Mouse (Mus musculus) ES-Bruce4 (cell line): ENCODE measurements around the gene Themis3. TPM values are rescaled to one million over a fixed set of nuclear protein-coding genes. Genes with fewer than 3 reads are reported as not detected.

Source experiments
- H3K27ac ChIP-seq: 2 replicates; pipeline ENCODE4 v1.5.1; 2012; ENCODE audit warnings: low read length, inconsistent platforms; ENCODE audit not compliant: insufficient read depth
- H3K27me3 ChIP-seq: 2 replicates; pipeline ENCODE4 v1.6.1; 2012; ENCODE audit warnings: mild to moderate bottlenecking, low read length, inconsistent platforms; ENCODE audit not compliant: control insufficient read depth, poor library complexity, insufficient read depth, severe bottlenecking
- H3K36me3 ChIP-seq: 2 replicates; pipeline ENCODE4 v1.6.1; 2012; ENCODE audit warnings: inconsistent platforms, mild to moderate bottlenecking, low read length, moderate library complexity; ENCODE audit not compliant: control insufficient read depth, poor library complexity, insufficient read depth, severe bottlenecking
- H3K4me1 ChIP-seq: one replicate; pipeline ENCODE4 v1.8.1; 2011; ENCODE audit warnings: low read length; ENCODE audit not compliant: control insufficient read depth, insufficient read depth
- H3K4me3 ChIP-seq: 2 replicates; pipeline ENCODE4 v1.5.1; 2011; ENCODE audit warnings: low read depth, mild to moderate bottlenecking, low read length
- H3K9ac ChIP-seq: 2 replicates; pipeline ENCODE4 v1.6.1; 2012; ENCODE audit warnings: low read depth, mild to moderate bottlenecking, inconsistent platforms; ENCODE audit not compliant: poor library complexity, severe bottlenecking
- H3K9me3 ChIP-seq: replicated peaks from 2 replicates; pipeline ENCODE4 v1.6.1; 2012; ENCODE audit warnings: mild to moderate bottlenecking, low read length, inconsistent platforms; ENCODE audit not compliant: control insufficient read depth, poor library complexity, insufficient read depth, severe bottlenecking
- CTCF ChIP-seq: IDR thresholded peaks from one replicate; pipeline ENCODE4 v1.8.1; 2011; ENCODE audit warnings: low read depth, low read length
- EP300 ChIP-seq: IDR thresholded peaks from 2 replicates; pipeline ENCODE4 v1.6.1; 2011; ENCODE audit warnings: low read depth, low read length; ENCODE audit not compliant: insufficient read depth
- POLR2A ChIP-seq: IDR thresholded peaks from one replicate; pipeline ENCODE4 v1.8.1; 2011; ENCODE audit warnings: low read length; ENCODE audit not compliant: insufficient read depth
- polyA plus RNA-seq: library from polyadenylated mRNA; stranded (reverse); fragments of >200 nt; gene quantifications from 2 replicates; pipeline ENCODE4 v1.2.4, GENCODE M21; 2011; ENCODE audit warnings: low read depth; ENCODE audit not compliant: missing spikeins, insufficient read depth, insufficient read length

The Themis3 gene
- polyA plus RNA-seq, 1 experiment, result not detected

DNA sequence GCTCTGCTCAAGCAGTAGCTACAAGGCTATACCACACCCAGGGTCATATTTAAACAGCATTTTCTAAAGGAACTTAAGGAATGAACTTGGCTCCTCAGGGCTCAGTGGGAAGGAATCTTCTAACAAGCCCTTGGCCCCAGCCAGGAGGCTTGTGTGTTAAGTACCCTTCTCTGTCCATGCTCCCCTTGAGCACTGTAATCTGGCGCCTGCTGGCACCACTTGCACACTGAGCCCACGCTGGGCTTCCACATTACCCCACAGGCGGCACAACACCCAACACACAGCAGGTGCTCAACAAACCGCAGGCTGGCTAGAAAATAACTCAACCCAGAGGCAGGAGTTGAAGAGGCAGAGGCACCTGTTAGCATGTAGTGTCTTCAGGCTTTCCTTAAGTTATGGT, 77.5 kb downstream of the Themis3 start:
- H3K27ac ChIP-seq, result no peak overlapping the region
- TF ChIP-seq EP300 (no peak), POLR2A (no peak), CTCF (no peak)
- H3K36me3 ChIP-seq, result 0 out of 2 replicates have a peak, but pooled peaks cover 2% of the 10 kb centered on the region
- H3K4me1 ChIP-seq, result peaks cover 2% of the 10 kb centered on the region
- no peaks in the 10 kb centered on the region for H3K9me3 ChIP-seq
- H3K4me3 ChIP-seq, result no peak overlapping the region
- H3K9ac ChIP-seq, result no peak overlapping the region
- H3K27me3 ChIP-seq, result no peaks in the 10 kb centered on the region

DNA sequence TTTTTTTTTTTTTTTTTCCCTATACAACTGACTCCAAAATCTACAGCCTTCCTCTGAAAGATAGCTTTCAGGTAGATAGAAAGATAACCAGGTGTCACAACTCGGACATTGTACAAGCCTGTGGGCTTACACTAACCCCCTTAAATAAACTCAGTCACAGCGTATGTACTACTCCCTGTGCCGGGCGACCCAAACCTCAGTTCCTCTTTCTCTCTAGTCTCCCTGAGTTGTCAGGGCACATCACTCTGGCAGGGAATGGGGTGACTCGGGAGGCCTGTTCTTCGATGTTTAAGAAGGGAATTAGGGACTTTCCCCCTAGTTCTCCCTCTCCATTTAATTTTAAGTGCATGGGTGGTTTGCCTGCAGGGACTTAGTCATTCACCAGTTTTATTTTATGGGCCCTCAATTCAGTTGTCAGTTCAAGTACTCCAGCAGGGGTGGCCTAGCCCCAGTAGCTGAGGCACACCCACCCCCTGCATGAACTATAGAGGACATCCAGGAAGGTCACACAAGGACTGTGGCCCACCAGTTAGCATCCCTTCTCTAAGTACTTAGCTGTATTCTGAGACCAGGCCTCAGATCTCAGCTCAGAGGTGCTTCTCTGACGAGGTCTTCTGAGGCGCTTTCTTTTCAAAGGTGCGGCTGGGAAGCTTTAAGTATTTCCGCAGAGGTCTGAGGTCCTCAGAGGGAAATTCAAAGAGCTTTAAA, 80.0 kb downstream of the Themis3 start:
- no peaks in the 10 kb centered on the region for H3K27me3 ChIP-seq
- H3K36me3 ChIP-seq, result 0 out of 2 replicates have a peak, but pooled peaks cover 2% of the 10 kb centered on the region
- H3K9ac ChIP-seq, result no peak overlapping the region
- no peak for TF ChIP-seq POLR2A
- 0 out of 2 replicates have a peak, but pooled peaks have one; percentile 13 for TF ChIP-seq EP300
- no peak for TF ChIP-seq CTCF
- peak overlapping the region; percentile 63 for H3K27ac ChIP-seq
- H3K9me3 ChIP-seq, result no peaks in the 10 kb centered on the region
- H3K4me3 ChIP-seq, result no peak overlapping the region
- peaks cover 3% of the 10 kb centered on the region for H3K4me1 ChIP-seq

DNA sequence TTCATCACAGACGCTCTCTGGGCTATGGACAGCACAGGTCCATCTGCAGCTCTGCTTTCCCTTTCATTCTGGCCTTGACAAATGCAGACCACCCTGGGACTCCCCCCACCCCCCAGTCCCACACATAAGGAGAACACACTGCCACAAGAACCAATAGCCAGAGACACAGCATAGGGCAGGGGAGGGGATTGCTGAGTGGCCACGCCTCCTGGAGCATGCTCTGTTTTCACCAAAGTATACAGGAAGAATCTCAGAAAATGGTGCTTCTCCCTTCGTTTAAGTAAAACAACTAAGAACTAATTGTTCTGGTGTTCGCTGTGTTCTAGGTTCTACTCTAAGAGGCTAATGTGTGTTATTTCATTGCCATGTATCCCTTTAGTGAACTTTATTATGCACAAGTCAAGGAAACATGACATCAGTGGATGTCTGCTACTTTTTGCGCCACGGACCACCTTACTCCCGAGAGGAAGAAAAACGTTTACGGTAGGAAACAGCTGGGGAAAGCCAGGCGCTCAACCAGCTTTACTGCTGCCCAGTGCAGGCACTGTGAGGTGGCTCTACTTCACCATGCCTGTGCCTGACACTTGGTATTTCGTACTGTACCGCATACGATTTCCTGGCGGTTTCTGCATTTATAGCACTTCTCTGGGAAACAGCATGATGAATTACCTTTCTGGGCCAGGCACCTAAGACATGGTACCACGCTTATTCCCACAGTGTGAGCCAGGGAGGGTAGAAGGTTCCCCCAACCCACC, 82.0 kb downstream of the Themis3 start:
- Histone ChIP-seq H3K4me1 (peaks cover 2% of the 10 kb centered on the region), H3K27me3 (no peaks in the 10 kb centered on the region), H3K36me3 (no peaks in the 10 kb centered on the region), H3K27ac (no peak overlapping the region), H3K9me3 (no peaks in the 10 kb centered on the region), H3K9ac (no peak overlapping the region), H3K4me3 (peak overlapping the region; percentile 41; the same call in 1 of the 2 replicates)
- TF ChIP-seq CTCF, result no peak
- no peak for TF ChIP-seq POLR2A
- no peak for TF ChIP-seq EP300

DNA sequence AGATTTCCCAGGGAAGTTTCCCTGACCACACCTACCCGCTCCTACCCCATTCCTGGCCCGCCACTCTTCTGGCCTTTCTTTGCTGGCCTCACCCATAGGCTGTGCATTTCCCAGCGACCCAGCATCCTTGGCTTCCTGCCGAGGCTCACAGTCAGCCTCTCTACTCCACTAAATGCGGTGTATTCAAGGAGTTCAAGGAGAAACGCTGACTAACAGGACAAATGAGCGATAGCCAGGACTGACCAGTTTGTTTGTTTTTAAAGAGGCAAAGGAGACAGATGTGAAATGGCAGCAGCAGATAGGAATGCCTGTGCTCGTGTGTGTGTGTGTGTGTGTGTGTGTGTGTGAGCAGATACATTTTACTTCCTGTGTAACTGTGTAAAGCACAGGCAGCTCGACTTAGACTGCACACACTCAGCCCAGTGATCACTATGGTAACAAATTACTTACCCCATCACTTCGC, 84.2 kb downstream of the Themis3 start:
- no peaks in the 10 kb centered on the region for H3K9me3 ChIP-seq
- no peaks in the 10 kb centered on the region; the same call in 1 of the 2 replicates for H3K36me3 ChIP-seq
- TF ChIP-seq EP300 (no peak), CTCF (no peak), POLR2A (no peak)
- H3K27me3 ChIP-seq, result no peaks in the 10 kb centered on the region
- no peak overlapping the region for H3K4me3 ChIP-seq
- peaks cover 2% of the 10 kb centered on the region for H3K4me1 ChIP-seq
- no peak overlapping the region for H3K9ac ChIP-seq
- H3K27ac ChIP-seq, result peak overlapping the region; percentile 57

GRCm38 (mm10) chr17:66507049-66507954, 87.1 kb downstream of the Themis3 start:
- no peak overlapping the region for H3K9ac ChIP-seq
- TF ChIP-seq POLR2A, result no peak
- TF ChIP-seq EP300, result no peak
- no peak for TF ChIP-seq CTCF
- no peak overlapping the region for H3K27ac ChIP-seq
- H3K36me3 ChIP-seq, result no peaks in the 10 kb centered on the region; the same call in none of the 2 replicates
- no peaks in the 10 kb centered on the region for H3K27me3 ChIP-seq
- H3K9me3 ChIP-seq, result no peaks in the 10 kb centered on the region
- H3K4me3 ChIP-seq, result no peak overlapping the region
- H3K4me1 ChIP-seq, result peaks cover 2% of the 10 kb centered on the region
